Mouse (Mus musculus) cerebellum, postnatal 10 days (tissue): ENCODE measurements around the gene Ddx23.

Experiments used
- DNase-seq, 2 experiments: peaks; one replicate each; pipeline ENCODE4 v3.0.0; 2021; ENCODE audit warnings: mixed read lengths in 2 of 2

The Ddx23 gene

DNA sequence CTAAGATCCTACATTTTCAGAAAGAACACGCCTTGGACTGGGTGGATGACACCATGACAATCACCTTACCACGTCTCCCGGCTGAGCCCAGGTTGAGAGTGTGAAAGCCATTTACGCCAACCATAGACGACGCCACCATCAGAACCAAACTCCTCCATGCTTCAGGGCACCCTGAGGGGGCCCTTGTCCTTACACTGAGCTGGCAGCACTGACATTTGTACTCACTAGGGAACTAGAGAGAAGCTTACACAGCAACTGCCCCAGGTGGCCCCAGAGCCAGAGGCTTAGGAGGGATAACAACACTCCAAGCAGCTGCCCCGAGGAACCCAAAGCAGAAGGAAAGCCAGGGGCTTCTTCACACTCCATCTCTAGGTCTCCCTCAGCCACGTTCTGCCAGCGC, 56.0 kb downstream of the Ddx23 start:
- DNase-seq: no peak

DNA sequence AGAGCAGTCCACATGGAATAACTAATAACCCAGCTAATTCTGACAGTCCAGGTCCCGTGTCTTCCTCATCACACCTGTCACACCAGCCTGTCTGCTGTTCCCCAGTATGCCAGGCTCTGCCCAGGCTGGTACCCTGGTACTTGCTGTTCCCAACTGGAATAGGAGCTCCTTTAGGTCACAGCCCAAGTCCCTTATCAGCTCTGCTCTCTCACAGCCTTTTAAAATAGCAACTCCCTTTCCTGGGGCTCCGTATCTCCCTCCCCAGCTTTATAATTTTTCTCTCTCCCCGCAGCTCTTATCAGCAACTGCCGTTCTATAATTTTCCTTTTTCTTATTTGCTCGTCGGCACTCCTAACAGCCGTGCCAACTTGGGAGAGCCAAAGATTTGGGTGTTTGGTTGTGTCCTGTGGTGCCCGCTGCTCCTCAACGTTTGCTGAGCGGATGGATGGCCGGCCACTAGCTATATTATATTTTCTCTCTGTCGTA, 56.6 kb downstream of the Ddx23 start:
- DNase-seq: no peak

DNA sequence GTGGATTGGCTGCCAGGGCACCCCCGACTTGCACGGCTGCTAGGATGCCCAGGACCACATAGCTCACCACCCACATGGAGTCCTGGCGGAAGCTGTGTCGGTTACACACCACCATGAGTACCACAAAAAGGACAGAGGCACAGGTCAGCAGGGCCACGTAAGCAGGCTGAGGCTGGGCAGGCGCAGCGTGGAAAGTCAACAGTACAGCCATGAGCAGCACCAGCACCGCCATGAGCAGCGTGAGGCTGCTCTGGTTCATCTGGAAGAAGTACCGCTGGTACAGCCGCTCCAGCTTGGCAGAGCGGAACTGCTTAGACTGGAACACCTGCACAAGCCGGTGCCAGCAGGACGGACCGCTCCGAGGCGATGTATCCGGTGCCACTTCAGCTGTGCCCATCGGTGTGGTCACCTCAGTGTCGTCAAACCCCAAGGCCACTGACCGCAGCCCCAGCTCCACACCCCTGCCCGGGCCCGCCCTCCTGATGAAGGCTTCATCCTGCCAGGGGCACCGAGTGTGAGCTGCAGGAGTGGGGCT, 58.6 kb downstream of the Ddx23 start:
- DNase-seq: no peak

DNA sequence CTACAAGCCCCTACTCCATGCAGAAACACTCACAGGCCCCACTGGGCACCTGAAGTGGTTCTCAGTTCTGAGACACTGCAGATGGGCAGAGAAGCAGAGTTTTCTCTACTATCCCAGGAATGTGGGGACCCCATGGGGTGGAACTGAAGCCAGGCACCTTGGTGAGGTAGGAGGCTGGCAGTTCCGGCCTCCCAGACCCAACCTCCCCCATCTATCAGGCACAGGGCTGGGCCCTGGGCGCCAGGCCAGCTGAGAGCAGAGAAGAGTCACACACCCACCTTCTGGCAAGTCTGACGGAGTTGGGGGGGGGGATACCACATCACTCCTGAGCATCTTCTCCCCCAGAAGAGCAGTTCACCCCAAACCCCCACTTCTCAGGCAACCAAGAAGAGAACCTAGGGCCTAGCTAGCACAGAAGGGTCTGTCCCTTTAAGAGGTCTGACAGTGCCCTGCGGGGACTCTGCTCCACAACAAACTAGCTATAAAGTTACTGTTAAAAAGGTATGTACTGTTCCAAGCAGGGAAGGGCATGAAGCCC, 59.7 kb downstream of the Ddx23 start:
- peak; percentile 26 to 43 for DNase-seq

DNA sequence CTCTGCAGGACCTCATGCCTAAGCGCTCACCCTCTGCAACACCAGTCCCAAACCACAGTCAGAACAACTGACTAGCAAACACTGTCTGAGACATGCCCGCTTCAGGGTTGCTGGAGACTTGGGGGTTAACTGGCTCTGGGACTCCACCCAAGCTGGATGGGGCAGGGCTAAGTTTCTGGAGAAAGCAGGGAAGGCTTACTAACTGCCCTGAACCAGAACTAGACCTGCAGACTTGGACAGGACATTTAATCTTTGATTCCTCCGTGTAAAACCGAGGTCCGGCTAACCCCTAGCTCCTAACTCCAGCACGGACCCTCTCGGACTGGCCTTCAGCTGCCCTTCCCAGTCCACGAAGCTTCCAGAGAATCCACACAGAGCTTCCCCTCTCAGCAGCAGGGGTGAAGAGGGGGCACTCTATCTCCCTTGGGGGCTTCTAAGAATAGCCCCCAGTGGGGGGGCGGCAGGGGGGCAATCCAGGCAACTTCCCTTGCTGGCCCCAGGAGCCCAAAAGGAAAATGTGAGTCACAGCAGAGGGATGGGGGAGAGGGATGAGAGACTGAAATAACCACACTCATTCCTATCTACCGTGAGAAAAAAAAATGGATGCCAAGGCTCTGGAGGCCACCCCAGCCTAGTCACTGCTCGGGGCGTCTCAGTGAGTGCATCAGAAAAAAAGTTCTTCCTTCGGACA, 60.4 kb downstream of the Ddx23 start:
- no peak for DNase-seq

DNA sequence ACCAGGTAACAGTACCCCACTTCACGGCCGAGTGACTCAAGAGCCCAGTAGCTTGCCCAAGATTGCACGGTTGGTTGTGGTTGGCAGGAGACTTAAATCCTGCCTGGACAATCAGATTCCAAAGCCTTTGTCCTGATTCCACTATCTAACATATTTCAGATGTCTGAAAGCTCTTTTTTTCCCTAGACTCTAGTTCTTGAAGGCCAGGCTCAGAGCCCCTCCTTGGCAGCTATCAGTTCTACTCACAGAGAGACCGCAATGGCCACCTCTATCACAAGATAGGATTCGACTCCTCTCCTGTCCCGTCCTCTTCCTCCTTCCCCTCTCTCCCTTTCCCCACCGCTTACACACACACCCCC, 60.9 kb downstream of the Ddx23 start:
- no peak for DNase-seq

DNA sequence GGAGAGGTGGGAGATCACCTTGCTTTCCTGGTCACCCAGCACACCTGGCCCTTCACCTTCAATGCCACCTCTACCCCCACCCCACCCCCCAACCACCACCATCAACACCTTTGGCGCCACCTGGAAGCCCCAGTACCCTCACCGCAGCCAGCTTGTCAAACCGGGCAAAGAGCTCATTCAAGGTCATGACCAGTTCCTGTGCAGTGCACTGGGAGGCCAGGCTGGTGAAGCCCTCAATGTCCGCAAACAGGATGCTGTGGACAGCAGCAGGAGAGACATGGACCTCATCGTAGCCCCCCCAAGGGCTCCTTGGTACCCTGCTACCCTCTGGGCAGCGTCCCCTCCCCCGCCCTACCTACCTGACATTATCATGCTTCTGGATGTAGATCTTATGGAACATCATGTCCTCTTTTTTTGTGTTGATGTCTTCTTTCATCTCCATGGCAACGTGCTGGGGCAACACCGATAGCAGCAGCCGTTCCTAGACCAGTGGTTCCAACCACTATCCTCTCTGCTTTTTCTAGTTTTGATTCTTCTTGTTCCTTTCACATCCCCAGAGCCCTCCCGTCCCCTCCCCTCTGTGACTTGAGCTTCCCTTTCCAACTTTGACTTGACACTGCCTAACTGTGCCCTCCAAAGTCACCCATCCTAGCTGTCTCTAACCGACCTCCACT, 62.5 kb downstream of the Ddx23 start:
- DNase-seq: no peak

DNA sequence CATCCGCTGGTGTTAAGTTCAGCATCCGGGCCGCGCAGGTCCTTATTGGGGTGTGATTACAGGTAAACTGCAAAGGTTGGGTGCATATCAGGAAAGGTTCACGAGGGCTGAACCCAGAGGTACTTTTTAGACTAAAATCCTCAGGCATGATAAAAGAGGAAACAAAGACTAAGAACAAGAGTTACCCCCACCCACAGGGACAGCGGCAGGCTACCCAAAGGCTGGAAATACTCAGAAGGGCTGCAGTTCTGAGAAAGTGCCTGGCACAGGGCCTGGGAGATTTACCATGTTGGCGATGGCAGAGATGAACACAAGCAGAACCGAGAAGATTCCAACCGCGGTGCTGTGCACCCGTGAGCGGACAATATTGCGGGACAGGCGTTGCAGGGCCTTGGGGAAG, 66.1 kb downstream of the Ddx23 start:
- no peak for DNase-seq
